Mouse (Mus musculus): ENCODE measurements around the gene Slc22a16. TPM values are rescaled to one million over a fixed set of nuclear protein-coding genes. Genes with fewer than 3 reads are reported as not detected.

Gene Slc22a16
- total RNA-seq (2014; fragmentation: Nextera tagmentation), result not detected in 2 replicates
- 0.06 TPM in 1 of 2 replicates, not detected in the other for total RNA-seq (2017)
- not detected in 2 replicates for polyA plus RNA-seq (2012)

DNA sequence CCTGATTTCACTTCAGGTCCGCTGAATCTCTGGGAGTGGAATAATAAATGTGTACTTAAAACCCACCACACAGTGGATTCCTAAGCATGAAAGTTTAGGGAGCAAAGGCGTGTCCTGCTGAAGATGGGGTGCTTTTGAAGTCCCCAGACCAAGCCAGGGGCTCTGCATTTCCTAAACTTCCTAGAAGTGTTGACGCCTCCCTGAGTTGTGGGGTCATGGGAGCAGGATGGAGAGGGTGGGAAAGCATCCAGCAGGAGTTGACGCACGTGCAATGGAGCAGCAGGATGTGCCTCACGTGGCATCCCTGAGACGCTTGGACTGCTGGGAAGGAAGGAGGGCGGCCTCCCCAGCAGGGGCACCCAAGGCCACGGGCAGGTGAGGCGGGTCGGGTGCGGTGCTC is at the start of gene Slc22a16:
Slc22a16 (plus strand) TSS at position 301 of the 400 bp plus-strand sequence.
- TF ChIP-seq GATA1 (IDR thresholded peaks at IDR 0.05; ENCODE audit: borderline replicate concordance, low read length) (no peak), GATA2 (IDR thresholded peaks at IDR 0.05; ENCODE audit: borderline replicate concordance, low read depth, low read length) (no peak)

DNA sequence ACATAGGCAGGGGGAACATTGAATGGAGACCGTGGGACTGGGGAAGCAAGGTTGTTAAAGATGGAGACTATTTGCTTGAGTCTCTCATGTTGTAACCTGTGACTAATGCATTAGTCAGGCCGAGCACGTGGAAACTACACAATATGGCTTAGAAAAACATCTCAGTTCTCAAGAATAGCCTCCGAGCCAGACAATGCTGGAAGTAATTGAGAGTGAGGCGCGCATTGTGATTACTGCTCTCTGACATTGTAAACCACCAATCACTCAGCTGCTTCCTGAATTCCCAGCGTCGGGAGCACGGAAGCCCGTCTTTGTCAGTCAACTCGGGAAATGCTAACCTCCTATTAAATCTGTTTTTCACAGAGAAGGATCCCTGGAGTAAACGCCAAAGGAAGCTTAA is 48.6 kb upstream of the Slc22a16 start:
- DNase-seq (ENCODE audit: low spot score) (no peak), ATAC-seq (ENCODE audit: extremely low read depth, insufficient number of reproducible peaks, low FRiP score, poor library complexity, severe bottlenecking) (no peak)
- H3K9me3 ChIP-seq (replicated peaks), result no peaks in the 10 kb centered on the region
- H3K4me3 ChIP-seq (ENCODE audit: low read depth, low read length), result no peak overlapping the region
- TF ChIP-seq GATA1 (IDR thresholded peaks at IDR 0.05; ENCODE audit: borderline replicate concordance, low read length), result no peak
- no peak for TF ChIP-seq GATA2 (IDR thresholded peaks at IDR 0.05; ENCODE audit: borderline replicate concordance, low read depth, low read length)
- TF ChIP-seq POLR2AphosphoS5 (IDR thresholded peaks at IDR 0.05; ENCODE audit: insufficient replicate concordance, low read depth, low read length), result no peak
- no peak for TF ChIP-seq TAL1 (conservative IDR thresholded peaks at IDR 0.05; ENCODE audit: low read depth, low read length)
- no peak for TF ChIP-seq CTCF (IDR thresholded peaks at IDR 0.05; ENCODE audit: low read depth, low read length)
- H3K27me3 ChIP-seq (ENCODE audit: insufficient read depth, low read length), result peaks cover 15% of the 10 kb centered on the region
- no peaks in the 10 kb centered on the region for H3K36me3 ChIP-seq (replicated peaks)
- peaks cover 22% of the 10 kb centered on the region for H3K4me1 ChIP-seq (ENCODE audit: insufficient read depth, low read depth, low read length)

More for the DNA sequence above, at the start of gene Slc22a16:
- Histone ChIP-seq H3K9me3 (replicated peaks) (no peaks in the 10 kb centered on the region; the same call in 1 of the 2 replicates), H3K36me3 (replicated peaks) (no peaks in the 10 kb centered on the region), H3K27me3 (ENCODE audit: insufficient read depth, low read length) (peaks cover 8% of the 10 kb centered on the region; the same call in 1 of the 2 replicates), H3K4me3 (ENCODE audit: low read depth, low read length) (no peak within 1 kb of the TSS), H3K4me1 (ENCODE audit: insufficient read depth, low read depth, low read length) (no peaks in the 10 kb centered on the region)
- DNase-seq (ENCODE audit: low spot score) (no peak), ATAC-seq (ENCODE audit: extremely low read depth, insufficient number of reproducible peaks, low FRiP score, poor library complexity, severe bottlenecking) (no peak)

DNA sequence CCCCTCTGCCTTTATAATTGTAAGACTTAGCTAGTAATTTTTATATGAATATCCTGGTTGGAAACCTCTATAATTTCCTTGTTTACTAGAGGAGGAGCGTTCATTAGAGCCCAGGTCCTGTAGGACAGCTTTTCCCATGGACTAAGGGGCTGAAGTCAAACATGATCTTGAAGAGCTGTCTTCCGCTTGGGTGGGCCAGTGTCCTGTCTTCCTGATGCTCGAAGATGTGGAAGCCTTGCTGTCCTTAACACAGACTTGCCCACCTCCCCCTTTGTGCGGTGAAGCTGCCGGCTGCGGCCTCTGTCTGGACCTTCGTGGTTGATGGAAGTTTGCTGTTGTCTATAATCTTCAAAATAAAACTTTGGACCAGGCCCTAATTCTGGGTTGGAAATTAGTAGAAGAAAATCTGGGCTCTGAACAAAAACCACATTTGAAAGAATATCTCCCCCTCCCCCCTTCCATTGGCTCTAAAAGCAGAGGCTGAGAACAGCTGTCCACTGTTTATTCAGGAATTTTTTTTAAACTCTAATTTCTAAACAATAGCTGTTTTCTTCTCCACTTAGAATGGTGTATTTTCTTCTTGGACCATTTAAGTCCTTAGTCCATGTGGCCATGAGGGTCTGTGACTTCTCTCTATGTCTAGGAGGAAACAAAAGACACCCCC is 46.7 kb upstream of the Slc22a16 start:
- ATAC-seq (ENCODE audit: extremely low read depth, insufficient number of reproducible peaks, low FRiP score, poor library complexity, severe bottlenecking) (no peak), DNase-seq (ENCODE audit: low spot score) (no peak)
- Histone ChIP-seq H3K4me3 (ENCODE audit: low read depth, low read length) (no peak overlapping the region), H3K36me3 (replicated peaks) (no peaks in the 10 kb centered on the region), H3K4me1 (ENCODE audit: insufficient read depth, low read depth, low read length) (peaks cover 37% of the 10 kb centered on the region), H3K9me3 (replicated peaks) (no peaks in the 10 kb centered on the region), H3K27me3 (ENCODE audit: insufficient read depth, low read length) (peaks cover 9% of the 10 kb centered on the region)
- no peak for TF ChIP-seq TAL1 (conservative IDR thresholded peaks at IDR 0.05; ENCODE audit: low read depth, low read length)
- no peak for TF ChIP-seq GATA2 (IDR thresholded peaks at IDR 0.05; ENCODE audit: borderline replicate concordance, low read depth, low read length)
- no peak for TF ChIP-seq GATA1 (IDR thresholded peaks at IDR 0.05; ENCODE audit: borderline replicate concordance, low read length)
- no peak for TF ChIP-seq POLR2AphosphoS5 (IDR thresholded peaks at IDR 0.05; ENCODE audit: insufficient replicate concordance, low read depth, low read length)
- no peak for TF ChIP-seq CTCF (IDR thresholded peaks at IDR 0.05; ENCODE audit: low read depth, low read length)

DNA sequence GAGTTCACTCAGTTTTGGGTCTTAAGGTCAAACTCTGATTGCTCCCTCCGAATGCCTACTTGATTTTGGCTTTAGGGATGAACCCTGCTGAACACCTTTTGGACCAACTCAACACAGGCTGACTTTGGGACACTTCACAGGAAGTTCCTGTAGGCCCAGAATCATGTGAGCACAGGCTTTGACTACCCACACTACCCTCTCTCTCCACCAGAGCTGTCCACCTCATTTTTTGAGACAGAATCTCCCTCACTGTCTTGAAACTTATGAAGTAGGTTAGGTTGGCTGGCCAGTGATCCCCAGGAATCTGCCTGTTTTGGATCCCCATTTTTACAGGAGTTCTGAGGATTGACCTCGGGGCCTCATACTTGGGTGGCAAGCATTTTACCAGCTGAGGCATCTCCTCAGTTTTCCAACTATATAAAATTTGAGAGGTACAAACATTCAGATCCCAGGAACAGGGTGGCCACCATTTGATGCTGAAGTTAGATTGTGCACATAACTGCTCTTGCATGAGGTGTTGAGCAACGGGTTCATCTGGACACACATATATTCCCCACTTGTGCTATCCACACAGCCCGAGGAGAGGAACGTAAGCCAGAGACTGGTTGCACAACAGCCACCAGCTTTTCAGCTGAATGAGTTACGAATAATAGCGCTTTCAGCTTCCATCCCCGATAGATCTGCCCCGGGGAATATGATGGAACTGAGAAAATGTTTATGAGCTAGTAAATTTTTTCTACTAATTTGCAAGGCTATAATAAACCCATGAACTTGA is 45.9 kb upstream of the Slc22a16 start:
- Histone ChIP-seq H3K27me3 (ENCODE audit: insufficient read depth, low read length) (peaks cover 6% of the 10 kb centered on the region), H3K9me3 (replicated peaks) (no peaks in the 10 kb centered on the region), H3K4me1 (ENCODE audit: insufficient read depth, low read depth, low read length) (peaks cover 44% of the 10 kb centered on the region), H3K36me3 (replicated peaks) (no peaks in the 10 kb centered on the region), H3K4me3 (ENCODE audit: low read depth, low read length) (no peak overlapping the region)
- TF ChIP-seq POLR2AphosphoS5 (IDR thresholded peaks at IDR 0.05; ENCODE audit: insufficient replicate concordance, low read depth, low read length) (no peak), GATA2 (IDR thresholded peaks at IDR 0.05; ENCODE audit: borderline replicate concordance, low read depth, low read length) (no peak), CTCF (IDR thresholded peaks at IDR 0.05; ENCODE audit: low read depth, low read length) (no peak), GATA1 (IDR thresholded peaks at IDR 0.05; ENCODE audit: borderline replicate concordance, low read length) (no peak), TAL1 (conservative IDR thresholded peaks at IDR 0.05; ENCODE audit: low read depth, low read length) (no peak)
- no peak for ATAC-seq (ENCODE audit: extremely low read depth, insufficient number of reproducible peaks, low FRiP score, poor library complexity, severe bottlenecking)
- DNase-seq (ENCODE audit: low spot score), result no peak

DNA sequence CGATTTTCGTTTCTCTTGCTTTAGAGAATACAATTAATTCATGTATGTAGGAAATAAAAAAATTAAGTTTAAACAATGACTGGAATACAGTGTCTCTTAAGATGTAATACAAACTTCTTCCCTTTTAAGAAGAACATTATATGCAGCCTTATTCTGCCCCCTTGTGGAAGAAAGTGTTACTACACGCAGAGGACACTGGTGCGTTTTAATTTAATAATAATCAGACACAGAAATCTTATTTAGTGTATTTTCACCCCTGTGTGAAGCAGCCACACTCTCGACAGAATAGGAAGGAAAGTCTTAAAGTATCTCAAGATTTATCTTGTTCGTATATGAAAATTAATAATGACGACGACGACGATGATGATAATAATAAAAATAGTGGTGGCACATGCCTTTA is 45.1 kb upstream of the Slc22a16 start:
- no peak for TF ChIP-seq GATA1 (IDR thresholded peaks at IDR 0.05; ENCODE audit: borderline replicate concordance, low read length)
- TF ChIP-seq CTCF (IDR thresholded peaks at IDR 0.05; ENCODE audit: low read depth, low read length), result peak; percentile 59
- TF ChIP-seq GATA2 (IDR thresholded peaks at IDR 0.05; ENCODE audit: borderline replicate concordance, low read depth, low read length), result no peak
- TF ChIP-seq TAL1 (conservative IDR thresholded peaks at IDR 0.05; ENCODE audit: low read depth, low read length), result no peak
- TF ChIP-seq POLR2AphosphoS5 (IDR thresholded peaks at IDR 0.05; ENCODE audit: insufficient replicate concordance, low read depth, low read length), result no peak
- Histone ChIP-seq H3K4me3 (ENCODE audit: low read depth, low read length) (no peak overlapping the region), H3K27me3 (ENCODE audit: insufficient read depth, low read length) (no peaks in the 10 kb centered on the region; the same call in 1 of the 2 replicates), H3K36me3 (replicated peaks) (no peaks in the 10 kb centered on the region), H3K4me1 (ENCODE audit: insufficient read depth, low read depth, low read length) (peaks cover 52% of the 10 kb centered on the region), H3K9me3 (replicated peaks) (no peaks in the 10 kb centered on the region)
- DNase-seq (ENCODE audit: low spot score) (peak; percentile 39), ATAC-seq (ENCODE audit: extremely low read depth, insufficient number of reproducible peaks, low FRiP score, poor library complexity, severe bottlenecking) (no peak)

DNA sequence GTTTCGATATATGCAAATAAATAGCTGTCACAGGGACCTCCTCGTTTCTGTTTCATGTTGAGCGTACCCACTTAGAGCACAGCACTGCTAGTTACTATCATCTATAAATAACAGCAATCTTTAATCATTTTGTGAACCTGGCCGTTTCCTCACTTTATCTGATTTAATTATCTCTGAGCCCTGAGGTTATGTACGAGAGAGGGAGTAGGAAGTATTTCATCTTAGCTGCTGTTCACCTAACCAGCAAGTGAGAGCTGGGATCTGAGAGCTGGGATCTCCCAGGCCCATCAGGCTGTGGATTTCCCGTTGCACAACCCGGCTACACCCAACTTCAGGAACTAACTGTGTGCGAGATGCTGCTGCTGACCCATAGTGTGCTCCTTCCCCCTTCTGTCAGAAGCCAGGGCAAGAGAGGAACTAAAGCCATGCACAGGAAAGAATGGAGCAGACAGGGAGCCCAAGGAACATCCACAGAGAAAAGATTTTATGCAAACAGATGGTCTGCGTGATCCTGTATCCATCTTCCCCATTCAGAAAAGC is 44.5 kb upstream of the Slc22a16 start:
- ATAC-seq (ENCODE audit: extremely low read depth, insufficient number of reproducible peaks, low FRiP score, poor library complexity, severe bottlenecking) (no peak), DNase-seq (ENCODE audit: low spot score) (no peak)
- no peaks in the 10 kb centered on the region for H3K9me3 ChIP-seq (replicated peaks)
- H3K36me3 ChIP-seq (replicated peaks), result no peaks in the 10 kb centered on the region
- peaks cover 56% of the 10 kb centered on the region for H3K4me1 ChIP-seq (ENCODE audit: insufficient read depth, low read depth, low read length)
- no peaks in the 10 kb centered on the region; the same call in 1 of the 2 replicates for H3K27me3 ChIP-seq (ENCODE audit: insufficient read depth, low read length)
- H3K4me3 ChIP-seq (ENCODE audit: low read depth, low read length), result peak overlapping the region; percentile 7; the same call in 1 of the 2 replicates
- TF ChIP-seq GATA2 (IDR thresholded peaks at IDR 0.05; ENCODE audit: borderline replicate concordance, low read depth, low read length) (no peak), TAL1 (conservative IDR thresholded peaks at IDR 0.05; ENCODE audit: low read depth, low read length) (no peak), CTCF (IDR thresholded peaks at IDR 0.05; ENCODE audit: low read depth, low read length) (no peak), POLR2AphosphoS5 (IDR thresholded peaks at IDR 0.05; ENCODE audit: insufficient replicate concordance, low read depth, low read length) (no peak), GATA1 (IDR thresholded peaks at IDR 0.05; ENCODE audit: borderline replicate concordance, low read length) (no peak)

Measured in G1E (cell line).